Mouse (Mus musculus) megakaryocyte-erythroid progenitor cell, adult 5-6 weeks (primary cell): ENCODE measurements around the gene Ssmem1. TPM values are rescaled to one million over a fixed set of nuclear protein-coding genes. Genes with fewer than 3 reads are reported as not detected.

ENCODE experiments used
- ATAC-seq: replicated peaks from 2 replicates; pipeline ENCODE4 v1.8.0; 2016; ENCODE audit warnings: mild to moderate bottlenecking, inconsistent platforms; ENCODE audit not compliant: severe bottlenecking, poor library complexity, low FRiP score, low TSS enrichment
- total RNA-seq, 2 experiments: library from RNA; stranded (forward) in 1 of 2; stranded (reverse) in 1 of 2; fragments of 200-1000, 215-1000 nt in 1 of 2; fragments of >200 nt in 1 of 2; fragmentation: Nextera tagmentation in 1 of 2; gene quantifications; 2 replicates each; pipeline ENCODE4 v1.2.3; 2014 to 2017

Gene Ssmem1
- total RNA-seq (2014; fragmentation: Nextera tagmentation) (not detected in 2 replicates), total RNA-seq (2017) (not detected in 2 replicates)

- peak; percentile 98 for ATAC-seq
These were observed at the start of gene Ssmem1, which contains the start of gene Tmem209 for GRCm38 (mm10) chr6:30509265-30510239. TSS of gene Ssmem1 (plus strand) at chr6:30509849. TSS of gene Tmem209 (minus strand) at chr6:30509783.

GRCm38 (mm10) chr6:30460750-30461446 lies 48.8 kb upstream of the Ssmem1 start:
- ATAC-seq = no peak

GRCm38 (mm10) chr6:30461755-30462344 lies 47.8 kb upstream of the Ssmem1 start:
- no peak for ATAC-seq

DNA sequence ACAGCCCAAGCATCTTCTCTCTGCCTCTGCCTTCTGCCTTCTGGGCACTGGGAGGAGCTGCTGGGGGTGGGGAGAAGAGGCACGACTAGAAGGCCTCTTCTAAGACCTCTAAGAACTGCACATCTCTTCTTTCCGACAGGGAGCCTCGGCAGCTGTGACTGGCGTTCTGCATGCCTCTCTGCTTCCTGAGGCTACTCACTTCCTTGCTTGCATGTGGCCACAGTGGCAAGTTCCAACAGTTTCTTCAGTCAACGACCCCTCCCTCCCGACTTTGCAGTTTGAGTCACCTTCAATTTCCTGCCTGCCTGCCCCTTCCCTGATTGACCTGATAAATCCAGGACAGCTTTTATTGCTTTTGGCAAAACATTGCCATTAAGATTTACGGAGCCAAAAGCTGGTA lies 46.8 kb upstream of the Ssmem1 start:
- no peak for ATAC-seq

DNA sequence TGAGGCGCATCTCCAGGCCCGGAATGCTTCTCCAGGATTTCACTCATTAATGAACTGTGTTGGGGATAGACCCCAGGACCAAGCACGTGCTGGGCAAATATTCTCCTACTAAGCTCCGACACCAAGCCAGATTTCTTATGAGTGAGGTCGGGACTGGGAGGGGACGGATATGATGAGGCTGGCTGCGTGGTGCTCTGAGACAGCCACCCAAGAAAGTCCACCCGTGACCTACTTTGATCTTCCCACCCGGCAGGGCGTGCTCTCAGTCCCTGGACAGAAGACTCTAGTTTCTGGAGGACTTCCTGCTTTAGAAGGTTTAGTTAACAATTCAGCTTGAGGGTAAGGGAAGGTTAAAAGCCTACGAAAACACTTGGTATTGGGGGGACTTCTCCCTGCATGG lies 44.1 kb upstream of the Ssmem1 start:
- ATAC-seq = no peak

DNA sequence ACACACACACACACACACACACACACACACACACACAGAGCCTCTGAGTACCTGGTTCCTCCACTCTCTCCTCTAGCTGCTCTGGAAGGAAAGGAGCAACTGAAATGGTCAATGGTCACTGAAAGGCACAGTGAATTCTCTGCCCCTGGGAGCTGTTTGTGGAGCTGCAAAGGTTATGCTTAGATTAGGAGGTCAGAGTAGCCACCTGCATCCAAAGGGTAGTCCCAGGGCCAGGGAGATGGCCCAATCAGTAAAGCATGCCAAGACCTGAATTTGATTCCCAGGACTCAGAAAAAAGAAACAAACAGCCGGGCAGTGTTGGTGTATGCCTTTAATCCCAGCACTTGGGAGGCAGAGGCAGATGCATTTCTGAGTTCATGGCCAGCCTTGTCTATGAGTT lies 41.6 kb upstream of the Ssmem1 start:
- ATAC-seq = no peak

- no peak for ATAC-seq
These were observed 41.0 kb upstream of the Ssmem1 start for GRCm38 (mm10) chr6:30468684-30469083.

DNA sequence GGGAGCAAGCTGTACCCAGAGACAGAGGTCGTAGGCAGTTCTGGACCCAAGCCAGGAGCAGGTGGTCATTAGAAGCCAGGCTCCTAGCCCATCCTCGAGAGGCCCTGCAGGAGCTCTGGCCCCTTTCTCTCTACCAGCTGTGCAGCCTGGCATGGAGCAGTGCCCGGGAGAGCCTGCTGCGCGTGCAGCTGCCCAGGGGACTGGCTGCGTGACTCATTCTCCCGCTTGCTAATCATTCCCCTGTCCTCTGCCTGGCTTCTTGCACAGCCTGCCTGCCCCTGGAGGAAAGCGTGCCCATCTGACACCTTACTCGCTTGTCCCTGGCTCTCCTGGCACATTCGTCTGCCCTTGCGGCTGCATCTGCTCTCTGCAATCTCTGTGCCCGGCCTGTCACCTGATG lies 40.3 kb upstream of the Ssmem1 start:
- ATAC-seq = no peak

GRCm38 (mm10) chr6:30471706-30472105 lies 37.9 kb upstream of the Ssmem1 start:
- ATAC-seq = no peak

DNA sequence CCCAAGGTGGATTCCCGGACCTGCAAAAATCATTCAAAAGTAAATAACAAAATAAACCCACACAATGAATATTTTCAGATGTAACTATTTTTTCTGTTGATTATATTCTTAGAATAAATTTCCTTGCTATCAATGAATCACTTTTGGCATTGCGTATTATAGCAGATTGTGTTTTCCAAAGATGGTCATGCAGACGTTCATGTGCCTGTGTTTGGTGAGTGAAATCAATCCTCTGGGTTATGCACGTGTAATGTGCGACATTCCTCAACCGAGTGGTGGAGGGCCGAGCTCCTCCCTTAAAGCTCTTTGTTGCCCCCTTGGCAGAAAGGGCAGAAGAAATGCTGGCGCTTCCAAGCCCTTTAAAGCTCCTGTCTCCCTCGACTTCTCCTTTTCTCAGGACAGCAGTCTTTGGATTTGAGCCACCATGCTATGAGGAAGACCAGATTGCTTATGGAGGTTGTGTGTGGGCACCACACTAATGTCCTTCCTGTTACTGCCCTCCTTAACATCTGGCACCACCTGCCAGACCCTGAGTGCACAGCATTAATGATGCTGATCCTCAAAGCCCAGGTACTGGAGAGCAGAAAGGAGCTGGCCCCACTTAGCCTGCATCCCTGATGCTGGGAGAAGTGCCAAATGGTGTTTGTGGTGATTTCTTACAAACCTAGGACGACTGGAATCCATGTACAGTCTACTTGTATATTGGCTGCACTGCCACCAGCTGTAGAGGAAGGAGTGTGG lies 33.5 kb upstream of the Ssmem1 start:
- no peak for ATAC-seq

GRCm38 (mm10) chr6:30477210-30477714 lies 32.4 kb upstream of the Ssmem1 start:
- ATAC-seq = no peak

- no peak for ATAC-seq
These were observed 31.9 kb upstream of the Ssmem1 start for GRCm38 (mm10) chr6:30477784-30478183.

DNA sequence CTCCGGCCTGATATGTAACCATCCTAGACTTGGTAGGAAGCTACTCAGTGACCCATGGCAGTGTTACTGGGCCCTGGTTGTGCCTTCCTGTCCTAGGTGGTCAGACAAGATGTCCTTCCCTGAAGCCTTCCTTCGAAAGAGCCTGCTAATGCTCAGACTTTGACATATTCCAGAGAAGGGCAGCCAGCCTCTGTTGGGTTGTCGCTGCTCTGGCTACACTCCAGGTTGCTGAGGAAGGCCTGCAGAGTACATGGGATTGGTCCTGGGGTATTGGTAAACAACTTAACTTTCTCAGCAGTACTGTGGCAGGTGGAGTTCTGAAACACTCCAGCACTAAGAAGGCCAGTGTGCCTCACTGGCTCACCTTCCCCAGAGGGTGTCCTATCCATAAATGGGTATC lies 30.2 kb upstream of the Ssmem1 start:
- no peak for ATAC-seq

GRCm38 (mm10) chr6:30482908-30483307 lies 26.7 kb upstream of the Ssmem1 start:
- ATAC-seq = no peak

DNA sequence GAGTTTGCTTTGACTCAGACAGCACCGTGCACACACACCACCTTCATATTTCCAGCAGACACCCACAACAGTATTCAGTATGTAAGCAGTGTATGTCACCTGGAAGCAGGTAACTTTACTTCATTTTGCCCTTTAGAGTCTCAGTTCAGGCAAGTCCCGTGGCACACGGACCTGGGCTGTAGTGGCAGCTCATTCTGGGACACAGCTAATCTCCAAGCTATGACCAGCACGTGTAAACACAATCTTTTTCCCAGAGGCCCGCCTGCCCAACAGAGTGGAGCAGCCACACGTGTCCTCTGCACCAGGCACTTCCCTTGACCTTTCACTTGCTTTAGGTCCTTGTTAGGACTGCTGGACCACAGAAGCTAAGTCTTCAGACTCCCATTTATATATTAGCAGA lies 23.1 kb upstream of the Ssmem1 start:
- ATAC-seq = no peak

GRCm38 (mm10) chr6:30499049-30499448 lies 10.6 kb upstream of the Ssmem1 start:
- ATAC-seq = no peak

DNA sequence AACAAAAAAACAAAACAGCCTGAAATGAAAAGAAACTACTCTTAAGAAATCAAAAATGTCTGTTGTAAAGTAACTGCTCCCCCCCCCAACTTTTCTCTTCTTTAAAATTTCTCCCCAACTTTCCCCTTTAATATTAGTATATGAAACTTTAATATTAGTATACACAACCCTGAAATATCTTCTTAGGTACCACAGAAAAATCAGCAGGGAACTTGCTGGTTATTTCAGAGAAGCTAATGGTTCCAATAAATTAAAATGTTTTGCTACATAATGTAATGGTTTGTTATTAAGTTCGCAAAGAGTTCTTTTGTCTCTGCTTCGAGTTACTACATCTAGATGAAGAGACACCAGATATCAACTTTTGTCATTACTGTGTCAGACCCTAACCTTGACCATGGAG lies 825 bp upstream of the Ssmem1 start:
- ATAC-seq = no peak

GRCm38 (mm10) chr6:30510291-30510690 lies 642 bp downstream of the Ssmem1 start:
- no peak for ATAC-seq

DNA sequence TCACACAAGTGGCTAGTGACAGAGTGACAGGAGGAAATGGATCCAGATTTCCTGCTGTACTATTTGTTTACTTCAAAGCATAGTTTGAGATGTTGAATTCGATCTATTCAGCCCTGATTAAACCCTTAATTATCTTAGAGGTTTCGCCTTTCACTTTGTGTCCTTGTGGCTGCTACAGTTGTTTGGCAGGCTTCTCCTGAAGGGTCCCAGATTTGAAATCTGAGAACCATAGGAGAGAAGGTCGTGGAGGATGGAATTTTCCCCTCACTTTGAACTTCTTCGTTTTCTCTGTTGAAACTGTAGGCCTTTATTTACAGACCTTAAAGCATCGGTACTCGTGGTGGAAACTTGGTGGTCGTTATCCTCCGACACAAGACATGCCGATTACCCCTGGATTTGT lies 4.6 kb downstream of the Ssmem1 start:
- no peak for ATAC-seq
